Mouse (Mus musculus): ENCODE data around the gene Fbxl19. TPM values are rescaled to one million over a fixed set of nuclear protein-coding genes. Genes with fewer than 3 reads are reported as not detected.
"Not testable (repeated sequence)": the region's sequence is repeated elsewhere in the genome, so short reads cannot be mapped to it uniquely, and the experiment has no call there.

The Fbxl19 gene
- polyA plus RNA-seq, 1 experiment from 2014 or later, result 2.2 TPM

- peak; percentile 60 for ATAC-seq
- Histone ChIP-seq H3K36me3 (ENCODE audit: control insufficient read depth, insufficient read depth) (peaks cover 21% of the 10 kb centered on the region), H3K9ac (ENCODE audit: low read depth, low read length) (peak within 1 kb of the TSS; percentile 84), H3K4me1 (replicated peaks; ENCODE audit: control insufficient read depth, insufficient read depth, low read length) (peaks cover 3% of the 10 kb centered on the region; the same call in 1 of the 2 replicates), H3K4me2 (replicated peaks; ENCODE audit: low read depth) (peak within 1 kb of the TSS; percentile 97), H3K9me3 (ENCODE audit: control insufficient read depth) (no peaks in the 10 kb centered on the region), H3K4me3 (ENCODE audit: low read depth, low read length) (peak within 1 kb of the TSS; percentile 80), H3K27me3 (replicated peaks; ENCODE audit: control insufficient read depth, insufficient read depth, low read length) (no peaks in the 10 kb centered on the region), H3K27ac (ENCODE audit: low read depth, low read length) (peak within 1 kb of the TSS; percentile 79)
- TF ChIP-seq CTCF (IDR thresholded peaks at IDR 0.05; ENCODE audit: low read depth), result no peak
- WGBS, result 1% methylated on average over 24 of the region's 24 CpGs
Measured at GRCm38 (mm10) chr7:127769651-127770038, 25.3 kb downstream of the Fbxl19 start, which contains the start of gene Orai3. Gene Orai3 (plus strand): TSS chr7:127769815.

- H3K9ac ChIP-seq (ENCODE audit: low read depth, low read length), result peak overlapping the region; percentile 84
- WGBS, result 2% methylated on average over 27 of the region's 27 CpGs
- peak; percentile 26 for ATAC-seq
- peak overlapping the region; percentile 79 for H3K27ac ChIP-seq (ENCODE audit: low read depth, low read length)
- H3K9me3 ChIP-seq (ENCODE audit: control insufficient read depth), result no peaks in the 10 kb centered on the region
- H3K4me3 ChIP-seq (ENCODE audit: low read depth, low read length), result peak overlapping the region; percentile 80
- peak overlapping the region; percentile 97 for H3K4me2 ChIP-seq (replicated peaks; ENCODE audit: low read depth)
- no peak for TF ChIP-seq CTCF (IDR thresholded peaks at IDR 0.05; ENCODE audit: low read depth)
- H3K4me1 ChIP-seq (replicated peaks; ENCODE audit: control insufficient read depth, insufficient read depth, low read length), result peaks cover 3% of the 10 kb centered on the region; the same call in 1 of the 2 replicates
- H3K27me3 ChIP-seq (replicated peaks; ENCODE audit: control insufficient read depth, insufficient read depth, low read length), result no peaks in the 10 kb centered on the region
- peaks cover 20% of the 10 kb centered on the region for H3K36me3 ChIP-seq (ENCODE audit: control insufficient read depth, insufficient read depth)
Measured at GRCm38 (mm10) chr7:127770039-127770905, 25.9 kb downstream of the Fbxl19 start.

GRCm38 (mm10) chr7:127771262-127771661 lies 26.9 kb downstream of the Fbxl19 start:
- no peak overlapping the region for H3K4me2 ChIP-seq (replicated peaks; ENCODE audit: low read depth)
- peaks cover 3% of the 10 kb centered on the region; the same call in 1 of the 2 replicates for H3K4me1 ChIP-seq (replicated peaks; ENCODE audit: control insufficient read depth, insufficient read depth, low read length)
- H3K36me3 ChIP-seq (ENCODE audit: control insufficient read depth, insufficient read depth), result peaks cover 13% of the 10 kb centered on the region
- H3K27ac ChIP-seq (ENCODE audit: low read depth, low read length), result no peak overlapping the region
- no peak for ATAC-seq
- H3K9me3 ChIP-seq (ENCODE audit: control insufficient read depth), result no peaks in the 10 kb centered on the region
- 55% methylated on average over 5 of the region's 5 CpGs for WGBS
- H3K4me3 ChIP-seq (ENCODE audit: low read depth, low read length), result no peak overlapping the region
- H3K27me3 ChIP-seq (replicated peaks; ENCODE audit: control insufficient read depth, insufficient read depth, low read length), result no peaks in the 10 kb centered on the region
- no peak overlapping the region for H3K9ac ChIP-seq (ENCODE audit: low read depth, low read length)
- TF ChIP-seq CTCF (IDR thresholded peaks at IDR 0.05; ENCODE audit: low read depth), result no peak

- no peak overlapping the region for H3K4me2 ChIP-seq (replicated peaks; ENCODE audit: low read depth)
- no peak for TF ChIP-seq CTCF (IDR thresholded peaks at IDR 0.05; ENCODE audit: low read depth)
- H3K4me1 ChIP-seq (replicated peaks; ENCODE audit: control insufficient read depth, insufficient read depth, low read length), result peaks cover 3% of the 10 kb centered on the region; the same call in 1 of the 2 replicates
- WGBS, result 35% methylated on average over 3 of the region's 3 CpGs
- no peak overlapping the region for H3K27ac ChIP-seq (ENCODE audit: low read depth, low read length)
- H3K9ac ChIP-seq (ENCODE audit: low read depth, low read length), result no peak overlapping the region
- no peak for ATAC-seq
- peaks cover 11% of the 10 kb centered on the region for H3K36me3 ChIP-seq (ENCODE audit: control insufficient read depth, insufficient read depth)
- H3K4me3 ChIP-seq (ENCODE audit: low read depth, low read length), result no peak overlapping the region
- H3K9me3 ChIP-seq (ENCODE audit: control insufficient read depth), result no peaks in the 10 kb centered on the region
- H3K27me3 ChIP-seq (replicated peaks; ENCODE audit: control insufficient read depth, insufficient read depth, low read length), result no peaks in the 10 kb centered on the region
Measured at GRCm38 (mm10) chr7:127772080-127772479, 27.7 kb downstream of the Fbxl19 start.

GRCm38 (mm10) chr7:127772557-127772956 lies 28.2 kb downstream of the Fbxl19 start:
- no peak overlapping the region for H3K4me2 ChIP-seq (replicated peaks; ENCODE audit: low read depth)
- H3K9me3 ChIP-seq (ENCODE audit: control insufficient read depth), result no peaks in the 10 kb centered on the region
- 96% methylated on average over 1 of the region's 1 CpGs for WGBS
- ATAC-seq, result no peak
- H3K9ac ChIP-seq (ENCODE audit: low read depth, low read length), result no peak overlapping the region
- peaks cover 6% of the 10 kb centered on the region for H3K36me3 ChIP-seq (ENCODE audit: control insufficient read depth, insufficient read depth)
- H3K4me1 ChIP-seq (replicated peaks; ENCODE audit: control insufficient read depth, insufficient read depth, low read length), result peaks cover 3% of the 10 kb centered on the region; the same call in 1 of the 2 replicates
- no peaks in the 10 kb centered on the region for H3K27me3 ChIP-seq (replicated peaks; ENCODE audit: control insufficient read depth, insufficient read depth, low read length)
- TF ChIP-seq CTCF (IDR thresholded peaks at IDR 0.05; ENCODE audit: low read depth), result no peak
- H3K4me3 ChIP-seq (ENCODE audit: low read depth, low read length), result no peak overlapping the region
- H3K27ac ChIP-seq (ENCODE audit: low read depth, low read length), result no peak overlapping the region

- no peak overlapping the region for H3K4me2 ChIP-seq (replicated peaks; ENCODE audit: low read depth)
- no peaks in the 10 kb centered on the region for H3K27me3 ChIP-seq (replicated peaks; ENCODE audit: control insufficient read depth, insufficient read depth, low read length)
- H3K4me1 ChIP-seq (replicated peaks; ENCODE audit: control insufficient read depth, insufficient read depth, low read length), result peaks cover 4% of the 10 kb centered on the region; the same call in 1 of the 2 replicates
- no peak overlapping the region for H3K9ac ChIP-seq (ENCODE audit: low read depth, low read length)
- H3K9me3 ChIP-seq (ENCODE audit: control insufficient read depth), result no peaks in the 10 kb centered on the region
- no peak overlapping the region for H3K27ac ChIP-seq (ENCODE audit: low read depth, low read length)
- no peaks in the 10 kb centered on the region for H3K36me3 ChIP-seq (ENCODE audit: control insufficient read depth, insufficient read depth)
- ATAC-seq, result 0 out of 2 replicates have a peak, but pooled peaks have one; percentile 5
- H3K4me3 ChIP-seq (ENCODE audit: low read depth, low read length), result no peak overlapping the region
- 38% methylated on average over 9 of the region's 9 CpGs for WGBS
- TF ChIP-seq CTCF (IDR thresholded peaks at IDR 0.05; ENCODE audit: low read depth), result peak; percentile 88
Measured at GRCm38 (mm10) chr7:127773664-127774384, 29.5 kb downstream of the Fbxl19 start.

- not testable (repeated sequence) for H3K27me3 ChIP-seq (replicated peaks; ENCODE audit: control insufficient read depth, insufficient read depth, low read length); H3K9ac ChIP-seq (ENCODE audit: low read depth, low read length); H3K9me3 ChIP-seq (ENCODE audit: control insufficient read depth); ATAC-seq; H3K27ac ChIP-seq (ENCODE audit: low read depth, low read length); H3K36me3 ChIP-seq (ENCODE audit: control insufficient read depth, insufficient read depth); H3K4me1 ChIP-seq (replicated peaks; ENCODE audit: control insufficient read depth, insufficient read depth, low read length)
- Histone ChIP-seq H3K4me3 (ENCODE audit: low read depth, low read length) (peak overlapping the region; percentile 85), H3K4me2 (replicated peaks; ENCODE audit: low read depth) (peak overlapping the region; percentile 85)
- WGBS, result 68% methylated on average over 7 of the region's 7 CpGs
Measured at GRCm38 (mm10) chr7:127775837-127776236, 31.5 kb downstream of the Fbxl19 start.
